Mouse (Mus musculus) hindbrain, embryonic 16.5 days (tissue): ENCODE measurements around the gene Birc6. TPM values are rescaled to one million over a fixed set of nuclear protein-coding genes. Genes with fewer than 3 reads are reported as not detected.

Experiments
- ATAC-seq: fragments of 200-750 bp; cut with Nextera tagmentation; 2 replicates; pipeline ENCODE4 v1.8.0; 2017; ENCODE audit warnings: moderate TSS enrichment, moderate library complexity
- H3K27ac ChIP-seq: fragments of 300-500 bp; sonication (generic); 2 replicates; pipeline ENCODE4 v1.5.1; 2014; ENCODE audit warnings: low read depth, mild to moderate bottlenecking, control low read depth, low read length, moderate library complexity
- H3K27me3 ChIP-seq: fragments of 300-500 bp; sonication (generic); replicated peaks from 2 replicates; pipeline ENCODE4 v1.6.1; 2014; ENCODE audit warnings: low read length; ENCODE audit not compliant: control insufficient read depth, insufficient read depth
- H3K36me3 ChIP-seq: fragments of 300-500 bp; sonication (generic); 2 replicates; pipeline ENCODE4 v1.6.1; 2014; ENCODE audit warnings: mild to moderate bottlenecking, low read length, moderate library complexity, mixed read lengths; ENCODE audit not compliant: control insufficient read depth, insufficient read depth
- H3K4me1 ChIP-seq: fragments of 300-500 bp; sonication (generic); 2 replicates; pipeline ENCODE4 v1.6.1; 2014; ENCODE audit warnings: low read depth, low read length; ENCODE audit not compliant: control insufficient read depth, insufficient read depth
- H3K4me2 ChIP-seq: fragments of 300-500 bp; sonication (generic); 2 replicates; pipeline ENCODE4 v1.6.1; 2014; ENCODE audit warnings: mild to moderate bottlenecking, low read length, control low read depth, moderate library complexity
- H3K4me3 ChIP-seq: fragments of 300-500 bp; sonication (generic); 2 replicates; pipeline ENCODE4 v1.5.1; 2014; ENCODE audit warnings: mild to moderate bottlenecking, low read length, control low read depth, moderate library complexity
- H3K9ac ChIP-seq: fragments of 300-500 bp; sonication (generic); 2 replicates; pipeline ENCODE4 v1.6.1; 2014; ENCODE audit warnings: low read depth, mild to moderate bottlenecking, control low read depth, low read length, moderate library complexity
- H3K9me3 ChIP-seq: fragments of 300-500 bp; sonication (generic); 2 replicates; pipeline ENCODE4 v1.6.1; 2014; ENCODE audit warnings: mild to moderate bottlenecking, low read length, moderate library complexity; ENCODE audit not compliant: control insufficient read depth
- WGBS: fragments of 180-500 bp; shearing (Covaris S2); extraction: QIAGEN DNeasy Blood & Tissue Kit; methylation state at CpG from one replicate; pipeline ENCODE4 v1.1.7; 2014; 5-methylcytosine and 5-hydroxymethylcytosine counted together
- polyA plus RNA-seq: library from polyadenylated mRNA; unstranded; fragments of >200 nt; fragmentation: Nextera tagmentation; extraction: Ambion mirVana; gene quantifications from 2 replicates; pipeline ENCODE4 v1.2.1, GENCODE M21; 2015

Gene Birc6
- polyA plus RNA-seq, 1 experiment from 2014 or later = 61.9 TPM

DNA sequence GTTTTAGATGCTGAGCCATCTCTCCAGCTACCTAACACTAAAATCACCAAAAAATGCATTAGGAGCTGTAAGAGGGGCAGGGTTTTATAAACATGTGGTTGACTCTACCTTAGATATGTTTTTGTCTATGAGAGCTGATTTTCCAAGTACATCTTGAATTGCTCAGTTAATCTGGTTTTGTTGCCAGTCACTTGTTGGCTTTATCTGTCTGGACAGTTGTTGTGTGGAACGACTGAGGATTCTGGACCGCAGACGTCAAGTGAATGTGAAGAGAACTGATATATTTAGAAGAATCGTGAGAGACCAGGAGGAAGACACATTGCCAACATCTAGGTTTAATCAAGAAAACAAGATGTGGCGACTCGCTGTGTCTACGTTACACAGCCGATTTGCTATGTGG, 183.5 kb downstream of the Birc6 start:
- no peak overlapping the region for H3K27ac ChIP-seq
- ATAC-seq = no peak
- H3K4me3 ChIP-seq = no peak overlapping the region
- no peaks in the 10 kb centered on the region for H3K36me3 ChIP-seq
- H3K4me2 ChIP-seq = no peak overlapping the region
- no peaks in the 10 kb centered on the region for H3K4me1 ChIP-seq
- no peak overlapping the region for H3K9ac ChIP-seq
- H3K9me3 ChIP-seq = no peaks in the 10 kb centered on the region
- 90% methylated on average over 8 of the region's 8 CpGs for WGBS
- H3K27me3 ChIP-seq = no peaks in the 10 kb centered on the region

DNA sequence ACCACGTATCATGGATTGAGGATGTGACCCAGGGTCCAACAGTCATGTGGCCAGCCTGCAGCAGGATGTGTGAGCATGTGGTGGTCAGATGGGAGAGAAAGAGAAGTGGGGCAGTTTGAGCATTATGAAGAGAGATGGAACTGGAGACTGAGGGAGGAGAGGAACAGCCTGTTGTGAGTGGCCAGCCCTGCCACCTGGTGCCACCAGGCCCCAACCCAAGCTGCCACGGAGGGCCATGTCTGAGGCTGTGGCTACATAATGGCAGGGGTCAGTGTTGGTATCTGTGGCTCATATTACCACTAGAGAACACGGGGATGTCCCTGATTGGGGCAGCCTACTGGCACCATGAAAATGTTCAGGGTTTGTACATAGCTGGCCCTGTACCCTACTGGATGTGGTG, 187.0 kb downstream of the Birc6 start:
- H3K4me1 ChIP-seq = peaks cover 8% of the 10 kb centered on the region
- no peak for ATAC-seq
- no peaks in the 10 kb centered on the region for H3K9me3 ChIP-seq
- no peaks in the 10 kb centered on the region for H3K36me3 ChIP-seq
- H3K4me2 ChIP-seq = no peak overlapping the region
- H3K4me3 ChIP-seq = no peak overlapping the region
- no peak overlapping the region for H3K27ac ChIP-seq
- H3K9ac ChIP-seq = no peak overlapping the region
- WGBS = 55% methylated on average over 3 of the region's 3 CpGs
- H3K27me3 ChIP-seq = no peaks in the 10 kb centered on the region

DNA sequence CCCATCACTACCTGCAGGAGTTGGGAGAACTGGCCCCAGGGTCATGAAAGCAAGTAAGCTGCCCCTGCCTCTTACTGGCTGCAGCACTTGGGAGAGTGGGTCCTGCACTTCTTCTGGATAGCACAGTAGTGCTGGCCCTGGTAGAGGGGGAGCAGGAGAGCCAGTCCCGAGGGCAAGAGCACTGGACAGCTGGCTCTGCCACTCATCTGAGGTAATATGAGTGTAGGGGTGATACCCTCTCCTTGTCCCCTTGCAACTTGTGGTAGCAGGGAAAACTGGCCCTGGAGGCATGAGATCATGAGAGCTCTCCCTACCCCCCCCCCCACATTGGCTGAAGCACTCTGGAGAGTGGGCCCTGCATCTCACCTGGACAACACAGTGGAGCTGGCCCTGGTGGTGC, 187.6 kb downstream of the Birc6 start:
- Histone ChIP-seq H3K27ac (no peak overlapping the region), H3K4me2 (no peak overlapping the region), H3K27me3 (no peaks in the 10 kb centered on the region), H3K4me1 (peaks cover 8% of the 10 kb centered on the region), H3K4me3 (no peak overlapping the region), H3K9ac (no peak overlapping the region), H3K36me3 (no peaks in the 10 kb centered on the region), H3K9me3 (no peaks in the 10 kb centered on the region)
- WGBS = 58% methylated on average over 1 of the region's 1 CpGs
- no peak for ATAC-seq

DNA sequence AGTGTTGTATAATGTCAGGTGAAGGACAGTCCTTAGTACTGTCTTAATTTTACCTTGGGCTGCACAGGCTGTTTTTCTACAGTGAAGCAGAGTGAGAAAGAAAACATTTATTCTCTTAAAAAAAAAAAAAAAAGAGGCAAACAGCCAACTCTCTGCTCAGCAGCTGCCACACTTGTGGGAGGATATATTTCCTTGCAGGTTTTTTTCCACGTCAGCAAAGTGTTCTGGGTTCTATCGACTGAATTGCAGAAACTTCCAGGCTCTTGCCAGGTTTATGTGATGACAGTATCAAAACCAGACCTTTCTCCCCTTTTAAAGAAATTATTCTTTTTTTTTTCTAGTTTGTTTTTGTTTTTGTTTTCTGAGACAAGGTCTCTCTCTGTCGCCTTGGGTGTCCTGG, 188.5 kb downstream of the Birc6 start:
- H3K9me3 ChIP-seq = no peaks in the 10 kb centered on the region
- peaks cover 8% of the 10 kb centered on the region for H3K4me1 ChIP-seq
- WGBS = 68% methylated on average over 3 of the region's 3 CpGs
- peak overlapping the region; percentile 66 for H3K4me2 ChIP-seq
- no peak overlapping the region for H3K9ac ChIP-seq
- H3K36me3 ChIP-seq = no peaks in the 10 kb centered on the region
- no peak overlapping the region for H3K27ac ChIP-seq
- H3K4me3 ChIP-seq = no peak overlapping the region
- H3K27me3 ChIP-seq = no peaks in the 10 kb centered on the region
- ATAC-seq = no peak

DNA sequence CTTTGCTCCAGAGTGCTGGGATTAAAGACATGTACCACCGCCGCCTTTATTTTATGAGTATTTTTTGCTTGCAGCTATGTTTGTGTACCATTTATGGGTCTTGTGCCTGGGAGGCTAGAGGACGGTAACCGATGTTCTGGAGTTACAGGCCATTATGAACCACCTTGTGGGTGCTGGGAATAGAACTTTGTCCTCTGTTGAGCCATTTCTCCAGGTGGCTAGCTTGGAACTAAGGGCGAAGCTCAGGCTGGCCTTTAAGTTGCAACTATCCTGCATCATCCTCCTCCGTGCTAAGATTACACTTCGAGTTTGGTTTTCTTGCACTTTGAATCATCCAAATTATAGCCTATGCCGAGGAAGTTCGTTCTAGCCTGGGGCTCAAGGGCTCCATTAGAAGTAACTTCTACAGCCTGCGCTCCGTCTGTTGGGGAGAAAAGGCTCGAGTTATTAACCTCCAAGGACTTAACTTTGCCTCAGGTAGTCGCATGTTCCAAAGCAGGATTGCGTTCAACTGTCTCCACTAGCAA, 189.1 kb downstream of the Birc6 start:
- H3K9me3 ChIP-seq = no peaks in the 10 kb centered on the region
- peaks cover 8% of the 10 kb centered on the region for H3K4me1 ChIP-seq
- H3K36me3 ChIP-seq = peaks cover 3% of the 10 kb centered on the region; the same call in 1 of the 2 replicates
- H3K9ac ChIP-seq = peak overlapping the region; percentile 62
- no peak; the same call in 1 of the 2 replicates for ATAC-seq
- H3K4me3 ChIP-seq = peak overlapping the region; percentile 81
- peak overlapping the region; percentile 66 for H3K4me2 ChIP-seq
- no peaks in the 10 kb centered on the region for H3K27me3 ChIP-seq
- WGBS = 10% methylated on average over 14 of the region's 14 CpGs
- peak overlapping the region; percentile 23; the same call in 1 of the 2 replicates for H3K27ac ChIP-seq

DNA sequence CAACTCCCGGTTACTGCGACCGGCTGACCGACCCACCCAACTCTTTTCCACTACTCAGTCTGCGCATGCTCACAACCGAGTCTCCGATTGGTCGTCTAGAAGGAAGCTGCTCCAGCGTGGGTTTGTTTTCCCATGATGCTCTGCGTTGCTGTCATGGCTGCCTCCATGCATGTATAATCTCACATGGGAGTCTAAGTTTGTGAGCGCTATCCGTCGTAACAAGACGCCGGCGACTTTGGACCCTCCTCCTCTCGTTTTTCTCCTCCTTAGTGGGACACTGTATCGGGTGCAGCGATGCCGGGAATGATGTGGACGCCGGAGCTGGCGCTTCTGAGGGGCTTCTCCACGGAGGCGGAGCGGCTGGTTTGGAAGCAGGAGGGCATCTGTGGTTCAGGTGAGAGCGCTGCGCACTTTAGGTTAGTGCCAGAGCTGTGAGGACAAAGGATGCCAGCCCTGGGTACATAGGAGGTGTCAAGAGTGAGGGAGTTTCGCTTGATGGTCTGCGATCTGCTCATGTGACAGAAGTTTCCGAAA, 189.6 kb downstream of the Birc6 start, which contains the start of gene Ttc27:
Gene Ttc27, plus strand, starts transcription at position 115 of the 534 bp plus-strand sequence.
- H3K27me3 ChIP-seq = no peaks in the 10 kb centered on the region
- H3K27ac ChIP-seq = peak within 1 kb of the TSS; percentile 23; the same call in 1 of the 2 replicates
- H3K4me2 ChIP-seq = peak within 1 kb of the TSS; percentile 66
- H3K36me3 ChIP-seq = peaks cover 3% of the 10 kb centered on the region; the same call in 1 of the 2 replicates
- 1% methylated on average over 31 of the region's 31 CpGs for WGBS
- peak within 1 kb of the TSS; percentile 81 for H3K4me3 ChIP-seq
- no peaks in the 10 kb centered on the region for H3K9me3 ChIP-seq
- H3K4me1 ChIP-seq = peaks cover 8% of the 10 kb centered on the region
- ATAC-seq = peak; percentile 95
- H3K9ac ChIP-seq = peak within 1 kb of the TSS; percentile 73

DNA sequence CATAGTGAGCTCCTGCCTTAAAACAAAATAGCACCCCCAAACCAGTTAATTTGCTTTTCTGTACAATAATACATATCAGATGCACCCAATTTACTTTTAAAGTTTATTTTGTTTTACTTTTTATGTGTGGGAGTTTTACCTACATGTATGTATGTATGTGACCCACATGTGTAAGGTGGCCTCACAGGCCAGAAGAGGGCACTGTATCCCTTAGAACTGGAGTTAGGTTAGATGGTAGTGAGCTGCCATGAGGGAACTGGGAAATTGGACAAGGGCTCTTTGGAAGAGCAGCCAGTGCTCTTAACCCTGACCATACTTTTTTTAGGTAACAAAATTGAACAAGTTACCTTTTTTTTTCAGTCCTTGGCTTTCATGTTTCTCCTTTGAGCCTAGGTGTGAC, 204.8 kb downstream of the Birc6 start:
- Histone ChIP-seq H3K9ac (no peak overlapping the region), H3K27me3 (no peaks in the 10 kb centered on the region), H3K4me3 (no peak overlapping the region), H3K36me3 (no peaks in the 10 kb centered on the region), H3K4me1 (no peaks in the 10 kb centered on the region), H3K4me2 (no peak overlapping the region), H3K9me3 (no peaks in the 10 kb centered on the region), H3K27ac (no peak overlapping the region)
- ATAC-seq = no peak

DNA sequence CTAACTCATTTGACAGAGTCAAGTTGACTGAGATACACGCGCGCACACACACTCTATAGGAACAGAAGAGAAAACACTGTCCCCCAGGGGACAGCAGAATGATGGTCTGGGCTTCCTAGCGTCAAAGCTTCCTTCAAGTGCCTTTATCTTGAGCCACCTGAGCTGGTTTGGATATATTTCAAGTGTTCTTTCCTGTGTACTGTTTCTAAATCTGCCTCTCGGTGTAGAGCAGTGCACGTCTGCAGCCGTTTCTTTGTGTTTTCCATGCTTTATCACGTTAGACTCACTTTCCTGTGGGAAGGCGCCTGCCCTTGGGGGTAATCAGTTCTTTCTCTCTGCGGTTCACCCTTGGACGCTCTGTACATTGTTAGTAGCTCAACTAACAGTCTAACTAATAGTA, 207.3 kb downstream of the Birc6 start:
- ATAC-seq = no peak
- Histone ChIP-seq H3K27me3 (no peaks in the 10 kb centered on the region), H3K36me3 (0 out of 2 replicates have a peak, but pooled peaks cover 3% of the 10 kb centered on the region), H3K9ac (no peak overlapping the region), H3K4me1 (no peaks in the 10 kb centered on the region), H3K4me2 (no peak overlapping the region), H3K27ac (no peak overlapping the region), H3K9me3 (no peaks in the 10 kb centered on the region), H3K4me3 (no peak overlapping the region)
- 91% methylated on average over 11 of the region's 11 CpGs for WGBS

DNA sequence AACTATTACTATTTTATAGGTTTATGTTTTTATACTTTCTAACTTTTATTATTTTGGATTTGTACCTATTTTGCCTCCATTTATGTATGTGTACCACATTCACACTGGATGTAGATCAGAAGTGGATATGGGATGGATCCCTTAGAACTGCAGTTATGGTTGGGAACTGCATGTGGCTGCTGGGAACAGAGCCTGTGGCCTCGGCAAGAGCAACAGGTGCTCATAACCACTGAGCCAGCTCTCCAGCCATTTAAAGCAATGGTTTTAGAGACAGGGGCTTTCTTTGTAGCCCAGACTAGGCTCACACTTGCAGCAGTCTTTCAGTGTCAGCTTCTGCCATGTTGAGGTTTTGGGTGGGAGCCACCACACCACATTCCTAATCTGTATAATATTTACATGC, 221.6 kb downstream of the Birc6 start:
- Histone ChIP-seq H3K27me3 (no peaks in the 10 kb centered on the region), H3K36me3 (no peaks in the 10 kb centered on the region), H3K4me3 (no peak overlapping the region), H3K27ac (no peak overlapping the region), H3K4me1 (no peaks in the 10 kb centered on the region), H3K9me3 (no peaks in the 10 kb centered on the region), H3K4me2 (no peak overlapping the region), H3K9ac (no peak overlapping the region)
- no peak for ATAC-seq
- WGBS = 80% methylated on average over 1 of the region's 1 CpGs
